Mouse (Mus musculus) stomach, postnatal 0 days (tissue): ENCODE measurements at regions not wholly inside any gene's neighbourhood (a gene's known extent, or its start where the extent isn't known, plus 50 kb on each side); places are given as distances from the start of the nearest gene placed in this dataset.

Experiments used
- ATAC-seq: fragments of 200-750 bp; cut with Nextera tagmentation; 2 replicates; pipeline ENCODE4 v1.8.0; 2017; ENCODE audit not compliant: low FRiP score, low TSS enrichment
- DNase-seq: peaks from one replicate; pipeline ENCODE4 v3.0.0-alpha.2; 2016; ENCODE audit warnings: low spot score
- H3K27ac ChIP-seq: fragments of 300-500 bp; sonication (generic); replicated peaks from 2 replicates; pipeline ENCODE4 v1.5.1; 2014; ENCODE audit warnings: mild to moderate bottlenecking, control low read depth
- H3K27me3 ChIP-seq: fragments of 300-500 bp; sonication (generic); 2 replicates; pipeline ENCODE4 v1.6.1; 2014; ENCODE audit warnings: low read length; ENCODE audit not compliant: control insufficient read depth, insufficient read depth
- H3K36me3 ChIP-seq: fragments of 300-500 bp; sonication (generic); 2 replicates; pipeline ENCODE4 v1.6.1; 2014; ENCODE audit warnings: low read length, mixed read lengths; ENCODE audit not compliant: control insufficient read depth, insufficient read depth
- H3K4me1 ChIP-seq: fragments of 300-500 bp; sonication (generic); replicated peaks from 2 replicates; pipeline ENCODE4 v1.6.1; 2014; ENCODE audit warnings: antibody characterized with exemption; ENCODE audit not compliant: control insufficient read depth, insufficient read depth
- H3K4me2 ChIP-seq: fragments of 300-500 bp; sonication (generic); replicated peaks from 2 replicates; pipeline ENCODE4 v1.6.1; 2014; ENCODE audit warnings: low read depth, mild to moderate bottlenecking, control low read depth, moderate library complexity
- H3K4me3 ChIP-seq: fragments of 300-500 bp; sonication (generic); 2 replicates; pipeline ENCODE4 v1.5.1; 2014; ENCODE audit warnings: low read depth, low read length, control low read depth
- H3K9ac ChIP-seq: fragments of 300-500 bp; sonication (generic); 2 replicates; pipeline ENCODE4 v1.6.1; 2014; ENCODE audit warnings: mild to moderate bottlenecking, low read length, control low read depth, mixed read lengths
- H3K9me3 ChIP-seq: fragments of 300-500 bp; sonication (generic); 2 replicates; pipeline ENCODE4 v1.6.1; 2016; ENCODE audit warnings: low read length; ENCODE audit not compliant: control insufficient read depth
- CTCF ChIP-seq: IDR thresholded peaks from 2 replicates; pipeline ENCODE4 v1.5.1; 2016; ENCODE audit warnings: antibody characterized with exemption, low read depth, mild to moderate bottlenecking, moderate library complexity
- EP300 ChIP-seq: optimal IDR thresholded peaks from 2 replicates; pipeline ENCODE3; 2016; ENCODE audit warnings: antibody characterized with exemption
- WGBS: fragments of 180-500 bp; shearing (Covaris S2); extraction: QIAGEN DNeasy Blood & Tissue Kit; methylation state at CpG from one replicate; pipeline ENCODE4 v1.1.7; 2014; 5-methylcytosine and 5-hydroxymethylcytosine counted together

GRCm38 (mm10) chr17:84129204-84129603 lies 58.5 kb downstream of the Zfp36l2 start:
- no peaks in the 10 kb centered on the region for H3K27me3 ChIP-seq
- no peak overlapping the region for H3K4me2 ChIP-seq
- no peak overlapping the region for H3K27ac ChIP-seq
- H3K9me3 ChIP-seq: no peaks in the 10 kb centered on the region
- ATAC-seq (no peak), DNase-seq (no peak)
- no peak overlapping the region for H3K4me3 ChIP-seq
- H3K36me3 ChIP-seq: no peaks in the 10 kb centered on the region
- H3K4me1 ChIP-seq: no peaks in the 10 kb centered on the region; the same call in 1 of the 2 replicates
- TF ChIP-seq EP300 (no peak), CTCF (no peak)
- H3K9ac ChIP-seq: no peak overlapping the region
- 73% methylated on average over 13 of the region's 13 CpGs for WGBS

DNA sequence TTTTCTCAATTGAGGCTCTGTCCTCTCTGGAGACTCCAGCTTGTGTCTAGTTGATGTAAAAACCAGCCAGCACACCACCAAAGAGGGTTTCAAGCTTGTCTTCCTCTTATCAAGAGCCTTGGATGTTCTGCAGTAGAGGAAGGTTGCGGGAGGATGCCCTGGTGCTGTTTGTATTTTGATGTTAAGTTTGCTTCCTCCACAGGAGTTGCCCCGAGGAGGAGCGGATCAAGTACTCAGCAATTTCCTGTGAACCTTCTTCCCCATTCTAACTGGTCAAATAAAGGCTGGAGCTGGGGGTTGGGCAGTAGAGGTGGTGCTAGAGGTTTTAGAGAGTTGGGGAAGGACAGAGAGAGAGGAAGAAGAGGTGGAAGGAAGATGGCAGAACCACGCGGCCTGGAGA lies 59.5 kb downstream of the Zfp36l2 start:
- Histone ChIP-seq H3K36me3 (no peaks in the 10 kb centered on the region), H3K9ac (no peak overlapping the region), H3K4me3 (no peak overlapping the region), H3K9me3 (no peaks in the 10 kb centered on the region), H3K27ac (no peak overlapping the region), H3K4me1 (no peaks in the 10 kb centered on the region; the same call in 1 of the 2 replicates), H3K4me2 (no peak overlapping the region), H3K27me3 (no peaks in the 10 kb centered on the region)
- WGBS: 76% methylated on average over 5 of the region's 5 CpGs
- DNase-seq (no peak), ATAC-seq (no peak)
- TF ChIP-seq CTCF (no peak), EP300 (no peak)

DNA sequence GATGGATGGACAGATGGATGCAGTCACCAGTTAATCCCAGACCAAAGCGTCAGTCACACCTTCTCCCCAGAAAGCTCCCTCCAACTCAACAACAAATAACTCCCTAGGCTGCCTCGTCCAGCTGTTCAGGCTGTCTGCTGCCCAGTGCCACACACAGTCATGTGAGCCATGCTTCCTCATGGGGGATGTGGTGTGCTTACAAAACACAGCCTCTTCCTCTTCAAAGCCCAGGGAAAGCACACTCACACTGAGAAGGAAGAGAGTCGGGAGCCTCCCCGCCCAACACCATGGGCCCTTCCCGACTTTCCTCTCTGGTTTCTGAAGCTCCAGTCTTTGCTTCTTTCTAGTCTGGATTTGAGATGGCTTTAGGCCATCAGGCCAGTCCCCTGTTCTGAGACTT lies 61.6 kb downstream of the Zfp36l2 start:
- no peak overlapping the region for H3K4me2 ChIP-seq
- H3K4me1 ChIP-seq: no peaks in the 10 kb centered on the region; the same call in 1 of the 2 replicates
- no peak overlapping the region for H3K4me3 ChIP-seq
- 44% methylated on average over 5 of the region's 5 CpGs for WGBS
- no peak for TF ChIP-seq CTCF
- TF ChIP-seq EP300: no peak
- no peaks in the 10 kb centered on the region for H3K9me3 ChIP-seq
- H3K27me3 ChIP-seq: no peaks in the 10 kb centered on the region
- 0 out of 2 replicates have a peak overlapping the region, but pooled peaks have one; percentile 13 for H3K27ac ChIP-seq
- no peak overlapping the region for H3K9ac ChIP-seq
- no peaks in the 10 kb centered on the region for H3K36me3 ChIP-seq
- ATAC-seq (peak; percentile 46; the same call in 1 of the 2 replicates), DNase-seq (no peak)

DNA sequence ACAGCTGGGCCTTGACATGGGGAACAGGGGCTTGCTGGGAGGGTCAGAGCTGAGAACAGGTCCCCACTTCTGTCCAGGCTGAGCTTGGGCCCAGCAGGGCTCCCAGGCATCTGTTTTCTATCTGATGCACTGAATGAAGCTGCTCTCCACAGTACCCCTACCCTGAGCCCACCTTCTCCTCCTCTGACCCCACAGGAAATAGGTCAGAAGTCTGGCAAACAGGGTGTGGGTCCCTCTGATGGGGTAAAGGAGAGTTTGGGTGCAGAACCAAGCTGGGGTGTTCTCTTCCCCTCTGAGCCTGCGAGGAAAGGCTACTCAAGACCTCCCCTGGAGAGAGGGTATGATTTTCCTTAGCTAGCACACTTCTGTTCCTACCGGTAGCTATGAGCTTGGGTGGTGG lies 64.6 kb downstream of the Zfp36l2 start:
- DNase-seq: no peak
- no peak for TF ChIP-seq CTCF
- no peak for TF ChIP-seq EP300
- no peak for ATAC-seq
- no peaks in the 10 kb centered on the region for H3K27me3 ChIP-seq
- H3K9me3 ChIP-seq: no peaks in the 10 kb centered on the region
- H3K4me3 ChIP-seq: no peak overlapping the region
- no peak overlapping the region for H3K27ac ChIP-seq
- WGBS: 83% methylated on average over 2 of the region's 2 CpGs
- no peak overlapping the region for H3K4me2 ChIP-seq
- no peak overlapping the region for H3K9ac ChIP-seq
- H3K4me1 ChIP-seq: no peaks in the 10 kb centered on the region; the same call in 1 of the 2 replicates
- H3K36me3 ChIP-seq: no peaks in the 10 kb centered on the region

GRCm38 (mm10) chr17:84122486-84123131 lies 65.1 kb downstream of the Zfp36l2 start:
- no peak for ATAC-seq
- Histone ChIP-seq H3K27me3 (no peaks in the 10 kb centered on the region), H3K9me3 (no peaks in the 10 kb centered on the region), H3K4me1 (no peaks in the 10 kb centered on the region; the same call in 1 of the 2 replicates), H3K36me3 (no peaks in the 10 kb centered on the region), H3K4me2 (no peak overlapping the region), H3K9ac (no peak overlapping the region), H3K4me3 (no peak overlapping the region), H3K27ac (no peak overlapping the region)
- no peak for DNase-seq
- 69% methylated on average over 6 of the region's 6 CpGs for WGBS
- TF ChIP-seq EP300 (no peak), CTCF (no peak)

DNA sequence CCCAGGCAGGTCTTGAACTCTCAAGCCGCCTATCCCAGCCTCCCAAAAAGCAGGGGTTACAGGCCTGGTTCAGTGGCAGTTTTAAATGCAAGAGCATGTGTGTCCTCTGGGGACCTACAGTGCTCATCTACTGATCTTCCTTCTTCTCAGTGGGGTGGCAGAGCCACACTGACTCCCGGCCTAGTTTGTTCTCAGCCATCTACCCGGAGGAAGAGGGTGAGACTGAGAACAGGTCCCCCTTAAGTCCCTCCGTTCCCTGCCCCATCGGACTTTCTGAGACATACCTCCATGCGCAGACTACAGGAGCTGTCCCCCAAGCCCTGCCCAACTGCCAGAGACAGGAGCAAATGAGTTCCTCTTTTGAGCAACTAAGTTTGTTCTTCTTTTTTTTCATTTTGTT lies 66.5 kb downstream of the Zfp36l2 start:
- H3K36me3 ChIP-seq: no peaks in the 10 kb centered on the region
- no peaks in the 10 kb centered on the region for H3K9me3 ChIP-seq
- DNase-seq (no peak), ATAC-seq (no peak)
- no peaks in the 10 kb centered on the region for H3K27me3 ChIP-seq
- no peak overlapping the region for H3K27ac ChIP-seq
- no peaks in the 10 kb centered on the region for H3K4me1 ChIP-seq
- 79% methylated on average over 6 of the region's 6 CpGs for WGBS
- H3K4me3 ChIP-seq: no peak overlapping the region
- TF ChIP-seq EP300 (no peak), CTCF (no peak)
- H3K4me2 ChIP-seq: no peak overlapping the region
- no peak overlapping the region for H3K9ac ChIP-seq
